Mouse (Mus musculus) left cerebral cortex, postnatal 14 days (tissue): ENCODE data around the gene Napsa. TPM values are rescaled to one million over a fixed set of nuclear protein-coding genes. Genes with fewer than 3 reads are reported as not detected.

Experiments used
- DNase-seq, 2 experiments: peaks; one replicate each; pipeline ENCODE4 v3.0.0; 2021 to 2022; ENCODE audit warnings: low spot score in 2 of 2, mixed read lengths in 1 of 2
- intact Hi-C: fragments of 180-260 bp; cut with DNase I; formaldehyde crosslinking; loops from one replicate; pipeline ENCODE4 v1.15.1; 2025
- total RNA-seq, 2 experiments: library from RNA; stranded (reverse); gene quantifications; 2 replicates each; pipeline ENCODE4 v1.2.3; 2021

Gene Napsa
- total RNA-seq, 2 experiments from 2014 or later: not detected

DNA sequence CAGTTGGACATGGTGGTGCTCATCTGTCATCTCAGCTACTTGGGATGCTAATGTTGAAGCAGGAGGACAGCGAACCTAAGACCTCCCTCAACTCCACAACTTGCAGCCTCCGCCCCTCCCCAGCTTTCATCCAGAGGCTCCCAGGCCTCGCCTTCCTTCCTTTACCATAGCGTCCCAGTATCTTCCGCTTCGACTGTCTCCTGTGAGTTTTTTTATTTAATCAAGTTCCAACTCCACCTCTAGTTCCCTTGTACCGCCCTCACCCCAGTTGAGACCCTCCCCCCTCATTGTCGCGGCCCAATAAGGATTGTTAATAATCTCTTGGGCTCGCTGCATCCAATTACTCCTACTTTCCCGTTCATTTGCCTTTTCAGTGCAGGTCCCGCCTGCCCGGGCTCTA is 17.8 kb downstream of the Napsa start:
- intact Hi-C loops: loop anchor here (5.0 kb wide), 1 partner anchor 52 kb away; no protein-coding TSS in a partner anchor
- DNase-seq: peak in 1 of 2 experiments; percentile 48

DNA sequence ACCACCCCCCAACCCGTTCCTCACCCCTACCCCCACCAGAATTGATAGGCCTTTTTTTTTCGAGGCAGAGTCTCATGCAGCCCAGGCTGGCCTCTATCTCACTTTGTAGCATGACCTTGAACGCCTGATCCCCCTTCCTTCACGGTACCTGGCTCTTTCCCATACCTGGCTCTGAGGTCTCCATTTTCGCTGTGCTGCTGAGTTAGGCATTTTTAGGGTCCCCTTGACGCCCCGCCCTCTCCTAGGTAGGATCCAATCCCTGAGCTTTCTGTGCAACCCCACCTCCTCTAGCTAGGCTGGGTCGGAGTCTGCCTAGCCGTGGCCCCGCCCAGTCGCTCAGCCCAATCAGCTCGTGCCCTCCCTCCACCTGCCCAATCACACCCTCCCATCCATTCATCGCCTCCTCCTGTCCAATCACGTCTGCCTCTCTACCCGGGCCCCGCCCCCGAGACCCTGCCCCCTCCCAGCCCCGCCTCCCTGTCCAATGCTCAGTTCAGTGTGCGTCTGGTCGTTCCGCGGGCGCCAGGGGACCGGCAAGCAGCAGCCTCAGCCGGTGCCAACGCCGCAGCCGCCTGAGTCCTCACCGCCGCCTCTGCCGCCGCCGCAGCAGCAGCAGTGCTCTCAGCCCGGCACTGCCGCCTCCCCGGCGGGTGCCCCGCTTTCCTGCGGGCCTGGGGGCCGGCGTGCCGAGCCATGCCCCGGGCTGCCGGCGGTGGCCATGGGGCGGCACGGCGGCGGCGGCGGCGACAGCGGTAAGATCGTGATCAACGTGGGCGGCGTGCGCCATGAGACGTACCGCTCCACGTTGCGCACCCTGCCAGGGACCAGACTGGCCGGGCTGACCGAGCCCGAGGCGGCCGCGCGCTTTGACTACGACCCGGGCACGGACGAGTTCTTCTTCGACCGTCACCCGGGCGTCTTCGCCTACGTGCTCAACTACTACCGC is 18.5 kb downstream of the Napsa start, which contains the start of gene Kcnc3:
Kcnc3 (plus strand) TSS at position 263 of the 946 bp plus-strand sequence.
- intact Hi-C loops: no loop called here
- DNase-seq: peak; percentile 92 to 97

DNA sequence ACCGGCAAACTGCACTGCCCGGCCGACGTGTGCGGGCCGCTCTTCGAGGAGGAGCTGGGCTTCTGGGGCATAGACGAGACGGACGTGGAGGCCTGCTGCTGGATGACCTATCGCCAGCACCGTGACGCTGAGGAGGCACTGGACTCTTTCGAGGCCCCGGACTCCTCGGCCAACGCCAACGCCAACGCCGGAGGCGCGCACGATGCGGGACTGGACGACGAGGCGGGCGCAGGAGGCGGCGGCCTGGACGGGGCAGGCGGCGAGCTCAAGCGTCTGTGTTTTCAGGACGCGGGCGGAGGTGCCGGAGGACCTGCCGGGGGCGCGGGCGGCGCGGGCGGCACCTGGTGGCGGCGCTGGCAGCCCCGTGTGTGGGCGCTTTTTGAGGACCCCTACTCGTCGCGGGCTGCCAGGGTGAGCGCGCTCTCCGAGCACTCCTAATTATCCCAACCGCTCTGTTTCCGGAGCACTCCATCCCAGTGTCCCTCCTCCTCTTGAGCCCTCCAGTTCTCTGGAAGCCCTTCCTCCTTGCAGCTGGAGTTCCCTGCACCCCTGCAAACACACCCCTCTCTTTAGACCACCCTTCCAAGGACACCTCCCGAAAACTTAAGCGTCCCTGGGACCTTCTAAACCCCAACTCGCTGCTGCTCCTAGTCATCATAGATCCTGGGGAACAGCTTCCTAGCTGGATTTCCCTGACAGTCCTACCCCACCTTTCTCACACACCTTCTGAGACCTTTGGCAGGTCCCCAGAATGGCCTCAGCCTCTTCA is 19.4 kb downstream of the Napsa start:
- DNase-seq: no peak
- intact Hi-C loops: no loop called here

DNA sequence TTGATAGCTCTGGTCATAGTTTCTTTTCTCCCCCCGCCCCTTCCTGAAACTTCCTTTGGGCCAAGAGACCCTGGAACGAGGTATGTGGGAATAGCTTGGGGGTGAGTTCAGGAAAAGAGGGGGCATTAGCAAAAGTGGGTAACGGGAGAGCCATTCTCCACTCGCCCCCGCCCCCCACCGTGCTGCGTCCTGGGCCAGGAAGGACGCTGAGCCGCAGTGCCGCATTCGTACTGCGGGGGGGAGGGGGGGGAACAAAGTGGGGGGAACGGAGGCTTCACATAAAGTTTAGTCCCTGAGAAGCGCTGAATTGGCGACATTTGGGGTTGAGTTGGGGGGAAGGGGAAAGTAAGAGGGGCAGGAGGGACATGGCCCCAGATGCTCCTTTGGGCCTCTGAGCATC is 20.9 kb downstream of the Napsa start:
- DNase-seq: no peak
- intact Hi-C loops: no loop called here

DNA sequence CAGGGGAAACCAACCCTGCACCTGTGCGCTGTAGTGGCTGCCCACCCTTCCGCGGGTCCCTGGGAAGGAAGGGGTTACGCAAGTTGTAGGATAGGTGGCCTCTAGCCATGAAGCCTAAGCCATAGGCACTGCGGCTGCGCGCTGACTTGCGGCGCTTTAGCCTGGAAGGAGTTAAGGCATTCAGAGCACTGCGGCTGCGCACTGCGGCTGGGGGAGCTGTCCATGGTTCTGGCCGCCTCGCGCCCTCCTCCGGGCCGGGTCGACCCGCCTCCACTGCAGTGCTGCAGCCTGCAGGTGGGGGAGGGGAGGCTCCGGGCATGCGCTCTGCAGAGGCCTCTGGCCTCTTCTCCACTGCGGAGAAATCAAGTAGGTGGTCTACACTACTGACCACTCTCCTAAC is 21.6 kb downstream of the Napsa start:
- DNase-seq: peak; percentile 89 to 92
- intact Hi-C loops: no loop called here

DNA sequence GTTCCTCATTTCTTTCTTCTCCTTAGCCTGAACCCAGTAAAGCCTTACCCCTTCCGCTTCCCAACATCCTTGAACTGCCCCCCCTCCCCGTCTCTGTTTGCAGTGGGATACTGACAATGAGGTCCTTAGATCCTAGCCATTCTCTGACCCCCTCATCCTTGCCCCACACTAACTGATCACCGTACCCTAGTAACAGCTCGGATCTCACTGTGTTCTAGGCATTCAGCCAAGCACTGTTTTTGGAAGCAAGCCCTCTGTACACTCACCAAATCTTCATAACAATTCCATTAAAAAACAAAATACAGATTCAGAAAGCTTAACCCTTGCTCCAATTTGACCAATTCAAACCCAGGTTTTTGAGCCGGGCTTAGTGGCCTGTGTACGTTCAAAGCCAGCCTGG is 22.1 kb downstream of the Napsa start:
- peak in 1 of 2 experiments; percentile 60 for DNase-seq
- intact Hi-C loops: no loop called here

DNA sequence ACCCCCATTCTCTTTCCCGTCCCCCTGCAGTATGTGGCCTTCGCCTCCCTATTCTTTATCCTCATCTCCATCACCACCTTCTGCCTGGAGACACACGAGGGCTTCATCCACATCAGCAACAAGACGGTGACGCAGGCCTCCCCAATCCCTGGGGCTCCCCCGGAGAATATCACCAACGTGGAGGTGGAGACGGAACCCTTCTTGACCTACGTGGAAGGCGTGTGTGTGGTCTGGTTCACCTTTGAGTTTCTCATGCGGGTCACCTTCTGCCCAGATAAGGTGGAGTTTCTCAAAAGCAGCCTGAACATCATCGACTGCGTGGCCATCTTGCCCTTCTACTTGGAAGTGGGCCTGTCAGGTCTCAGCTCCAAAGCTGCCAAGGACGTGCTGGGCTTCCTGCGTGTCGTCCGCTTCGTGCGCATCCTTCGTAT is 23.0 kb downstream of the Napsa start:
- intact Hi-C loops: no loop called here
- DNase-seq: no peak

DNA sequence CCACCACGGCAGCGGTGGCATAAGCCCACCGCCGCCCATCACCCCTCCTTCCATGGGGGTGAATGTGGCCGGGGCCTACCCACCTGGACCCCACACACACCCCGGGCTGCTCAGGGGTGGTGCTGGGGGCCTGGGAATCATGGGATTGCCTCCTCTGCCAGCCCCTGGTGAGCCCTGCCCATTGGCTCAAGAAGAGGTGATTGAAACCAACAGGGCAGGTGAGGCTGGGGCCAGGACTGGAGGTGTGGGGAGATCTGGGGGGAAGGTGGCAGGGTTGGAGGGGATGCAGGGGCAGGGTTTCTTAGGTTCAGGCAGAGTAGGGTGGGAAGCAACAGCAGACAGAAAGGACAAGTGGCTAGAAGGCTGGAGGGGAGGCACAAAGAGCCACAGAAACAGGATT is 23.9 kb downstream of the Napsa start:
- intact Hi-C loops: no loop called here
- DNase-seq: no peak

DNA sequence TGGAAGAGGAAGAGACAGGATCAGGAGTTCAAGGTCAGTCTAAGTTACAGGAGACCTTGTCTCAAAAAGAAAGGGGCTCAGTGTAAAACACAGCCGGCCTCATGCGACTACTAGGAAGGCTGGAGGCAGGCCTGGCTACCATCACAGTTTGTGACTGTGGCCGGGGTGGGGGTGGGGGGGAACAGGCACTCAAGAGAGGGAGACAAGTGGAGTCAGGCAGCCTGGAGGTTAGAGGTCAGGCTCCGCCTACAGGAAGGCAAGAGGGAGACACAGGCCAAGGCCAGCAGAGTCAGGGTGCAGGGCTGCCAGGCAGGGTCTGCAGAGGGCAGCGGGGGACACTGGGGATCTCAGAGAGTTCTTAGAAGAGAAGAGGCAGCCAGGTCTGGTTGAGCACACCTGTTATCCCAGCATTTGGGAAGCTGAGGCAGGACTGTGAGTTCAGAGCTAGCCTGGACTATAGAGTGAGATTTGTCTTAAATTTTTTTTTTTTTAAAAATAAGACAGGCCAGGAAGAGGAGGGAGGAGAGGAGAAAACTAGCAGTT is 24.9 kb downstream of the Napsa start:
- DNase-seq: no peak
- intact Hi-C loops: no loop called here

DNA sequence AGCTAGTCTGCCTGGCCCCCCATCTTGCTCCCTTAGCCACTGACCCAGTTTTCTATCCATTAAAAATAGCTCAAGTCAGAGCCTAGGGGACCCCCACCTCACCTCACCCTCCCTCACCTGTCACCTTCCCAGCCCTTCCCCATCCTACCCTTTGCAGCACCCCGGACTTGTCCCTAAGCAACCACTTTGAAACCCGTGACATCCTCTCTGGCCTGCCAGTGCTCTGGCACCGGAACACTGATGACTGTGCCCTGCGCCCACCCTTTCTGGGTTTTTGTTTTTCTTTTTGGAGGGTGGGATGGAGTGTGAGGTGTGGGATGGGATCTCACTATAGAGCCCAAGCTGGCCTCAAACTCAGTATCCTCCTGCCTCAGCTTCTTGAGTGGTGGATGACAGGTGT is 25.5 kb downstream of the Napsa start:
- intact Hi-C loops: no loop called here

DNA sequence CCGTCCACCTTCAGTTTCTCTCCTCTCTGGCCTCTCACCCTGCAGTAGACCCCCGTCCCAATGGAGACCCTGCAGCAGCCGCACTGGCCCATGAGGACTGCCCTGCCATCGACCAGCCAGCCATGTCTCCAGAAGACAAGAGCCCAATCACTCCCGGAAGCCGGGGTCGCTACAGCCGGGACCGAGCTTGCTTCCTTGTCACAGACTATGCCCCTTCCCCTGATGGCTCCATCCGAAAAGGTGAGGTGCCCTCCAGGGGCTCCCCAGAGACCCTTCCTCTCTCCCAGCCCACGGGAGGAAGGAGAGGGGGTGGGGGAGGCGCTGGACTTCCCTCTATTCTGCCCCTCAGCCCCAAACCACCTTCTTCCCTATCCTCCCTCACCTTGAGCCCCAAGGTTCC is 26.2 kb downstream of the Napsa start:
- intact Hi-C loops: no loop called here
- no peak for DNase-seq

More for the DNA sequence above, 25.5 kb downstream of the Napsa start:
- DNase-seq: no peak

DNA sequence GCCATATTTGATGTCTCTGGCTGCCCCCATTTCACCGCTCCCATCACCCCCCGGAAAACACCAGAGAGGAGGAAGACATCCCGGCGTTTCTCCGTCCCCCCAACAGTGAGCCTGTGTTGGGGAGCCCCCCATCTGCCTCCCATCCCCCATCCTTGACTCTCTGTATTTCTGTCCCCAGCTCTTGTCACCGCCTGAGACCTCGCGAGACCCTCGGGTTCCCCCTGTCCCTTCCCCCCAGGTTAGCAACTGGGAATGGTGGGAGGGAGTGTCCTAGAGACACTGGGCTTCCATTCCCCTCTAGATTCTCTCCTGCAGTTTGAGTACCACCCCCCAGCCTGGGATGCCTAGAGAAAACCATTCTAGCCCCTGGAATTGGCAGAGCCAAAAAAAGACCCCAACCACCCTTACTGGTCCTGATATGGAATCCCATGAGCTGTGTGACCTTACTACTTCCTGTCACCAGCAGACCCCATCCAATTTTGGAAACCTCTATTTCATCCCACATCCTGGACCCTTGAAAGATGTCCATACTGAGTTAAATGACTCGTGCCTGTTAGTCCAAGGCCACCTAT is 28.6 kb downstream of the Napsa start:
- intact Hi-C loops: no loop called here
- no peak for DNase-seq

DNA sequence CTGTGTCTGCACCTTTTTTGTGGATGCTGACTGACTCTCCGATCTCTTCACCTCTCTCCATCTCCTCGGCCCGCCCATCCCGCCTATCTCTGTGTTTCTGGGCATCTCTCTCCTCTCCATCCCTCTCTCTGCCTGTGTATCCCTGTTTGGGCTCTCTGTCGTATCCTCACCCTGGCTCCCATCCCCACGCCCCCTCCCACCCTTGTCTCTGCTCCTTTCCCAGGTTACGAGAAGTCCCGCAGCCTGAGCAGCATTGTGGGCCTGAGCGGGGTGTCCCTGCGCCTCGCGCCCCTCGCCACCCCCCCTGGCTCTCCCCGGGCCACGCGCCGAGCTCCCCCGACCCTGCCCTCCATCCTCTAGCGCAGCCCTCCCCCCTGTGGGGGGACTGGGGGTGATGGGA is 29.5 kb downstream of the Napsa start:
- no peak for DNase-seq
- intact Hi-C loops: no loop called here

DNA sequence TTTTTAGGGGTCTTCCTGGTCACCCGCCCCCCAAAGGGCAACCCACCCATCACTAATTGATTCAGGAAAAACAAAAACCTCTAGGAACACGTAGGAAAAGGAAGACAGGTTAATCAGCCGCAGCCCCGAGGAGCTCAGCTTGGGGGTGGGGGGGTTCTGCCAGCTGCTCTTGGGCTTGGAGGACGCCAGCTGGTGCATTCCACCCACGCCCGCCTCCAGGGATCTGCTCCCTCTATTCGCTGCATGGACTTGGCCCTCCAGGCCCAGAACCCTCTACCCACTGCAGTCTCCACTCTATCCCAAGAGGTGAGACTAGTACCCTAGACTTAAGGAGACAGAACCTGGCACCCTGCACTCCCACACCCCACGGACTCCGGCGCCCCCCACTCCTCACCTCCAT is 30.3 kb downstream of the Napsa start:
- intact Hi-C loops: no loop called here
- DNase-seq: peak; percentile 78 to 80

DNA sequence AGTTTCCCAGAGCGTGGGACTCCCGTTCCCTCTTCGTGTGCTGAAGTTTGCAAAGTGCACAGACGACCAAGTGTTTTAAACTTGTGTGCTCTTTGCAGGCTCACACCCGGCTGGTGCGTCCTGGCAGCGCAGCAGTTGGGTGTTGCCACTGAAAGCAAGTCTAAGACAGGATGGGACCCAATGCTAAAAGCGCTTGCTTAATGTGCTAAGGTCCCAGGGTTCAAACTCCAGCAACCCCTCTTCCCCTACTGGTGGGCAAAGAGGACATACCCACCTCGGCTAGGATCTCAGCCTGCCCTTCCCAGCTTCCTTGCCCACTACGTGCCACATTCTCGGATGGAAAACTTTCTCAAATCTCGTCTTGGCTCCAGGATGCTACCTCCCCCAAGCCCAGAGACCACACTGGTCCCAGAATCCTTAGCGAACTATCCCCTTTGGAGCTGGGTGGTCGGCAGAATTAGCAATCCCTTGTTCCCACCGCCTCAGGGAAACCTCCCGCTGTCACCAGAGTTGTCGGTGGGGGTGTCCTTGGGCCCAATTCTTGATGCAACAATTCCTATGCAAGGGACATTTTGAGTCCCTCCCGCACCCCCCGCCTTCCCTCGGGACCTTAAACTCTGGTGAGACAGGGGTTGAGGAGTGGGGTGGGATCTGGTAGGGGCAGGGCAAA is 31.1 kb downstream of the Napsa start:
- no peak for DNase-seq
- intact Hi-C loops: no loop called here

DNA sequence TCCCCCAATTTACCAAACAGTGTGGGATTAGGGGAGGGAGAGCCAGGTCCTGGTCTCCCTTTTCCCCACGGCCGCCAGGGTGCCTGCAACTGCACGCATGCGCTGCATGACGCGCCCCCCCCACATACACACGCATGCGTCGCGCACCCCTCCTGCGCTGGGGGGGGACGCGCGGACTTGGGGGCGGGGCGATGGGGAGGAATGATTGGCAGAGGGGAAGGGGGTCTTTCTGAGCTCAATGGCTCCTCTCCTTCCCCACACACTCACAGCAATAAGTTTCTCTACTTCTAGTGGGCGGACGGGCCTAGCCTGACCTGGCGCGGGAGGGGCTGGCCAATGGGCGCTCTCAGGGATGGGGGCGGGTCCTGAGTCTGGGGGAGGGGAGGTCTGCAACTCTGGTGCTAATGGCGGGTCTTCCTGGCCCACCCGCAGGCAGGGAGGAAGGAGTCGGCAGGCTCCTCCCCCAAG is 32.0 kb downstream of the Napsa start:
- DNase-seq: peak in 1 of 2 experiments; percentile 53
- intact Hi-C loops: no loop called here

DNA sequence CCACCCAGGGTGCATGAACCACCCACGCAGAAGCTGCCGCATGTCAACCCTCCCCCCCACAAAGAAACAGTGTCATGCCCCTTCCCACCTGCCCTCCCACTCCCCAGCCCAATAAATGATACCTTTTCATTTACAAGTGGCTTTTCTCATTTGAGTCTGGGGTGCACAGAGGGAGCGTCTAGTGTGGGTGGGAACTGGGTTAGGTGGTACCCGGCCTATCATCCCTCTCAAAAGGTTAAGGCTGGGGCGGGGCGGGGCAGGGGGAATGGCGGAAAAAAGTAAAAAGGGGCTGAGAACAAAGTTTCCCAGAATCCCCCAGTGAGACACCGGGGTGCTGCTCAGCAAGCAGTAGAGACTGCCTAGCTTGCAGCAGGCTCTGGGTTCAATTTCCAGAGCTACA is 32.4 kb downstream of the Napsa start:
- DNase-seq: no peak
- intact Hi-C loops: no loop called here

DNA sequence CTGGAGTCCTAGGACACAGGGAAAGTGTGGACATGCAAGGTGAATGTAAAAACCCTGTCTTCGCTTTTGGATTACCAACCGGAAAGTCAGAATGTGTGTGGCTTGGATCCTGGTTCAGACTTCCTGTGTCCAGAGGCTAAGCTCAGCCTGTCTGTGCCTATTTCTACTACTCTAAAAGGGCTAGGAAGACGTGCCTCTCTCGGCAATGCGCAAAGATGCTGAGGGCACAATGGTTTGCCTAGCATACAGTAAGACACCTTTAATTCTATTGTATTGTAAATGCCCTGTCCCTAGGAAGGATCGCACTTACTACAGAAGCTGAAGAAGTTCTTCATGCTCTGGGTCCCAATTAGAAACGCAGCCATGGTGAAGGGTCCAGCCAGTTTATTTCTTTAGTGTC is 33.3 kb downstream of the Napsa start:
- no peak for DNase-seq
- intact Hi-C loops: no loop called here
